Mouse (Mus musculus): ENCODE results near the gene Eif4g1. TPM values are rescaled to one million over a fixed set of nuclear protein-coding genes. Genes with fewer than 3 reads are reported as not detected.

Gene Eif4g1
- total and polyA plus RNA-seq, 3 experiments: 403 to 519 (median 473) TPM

DNA sequence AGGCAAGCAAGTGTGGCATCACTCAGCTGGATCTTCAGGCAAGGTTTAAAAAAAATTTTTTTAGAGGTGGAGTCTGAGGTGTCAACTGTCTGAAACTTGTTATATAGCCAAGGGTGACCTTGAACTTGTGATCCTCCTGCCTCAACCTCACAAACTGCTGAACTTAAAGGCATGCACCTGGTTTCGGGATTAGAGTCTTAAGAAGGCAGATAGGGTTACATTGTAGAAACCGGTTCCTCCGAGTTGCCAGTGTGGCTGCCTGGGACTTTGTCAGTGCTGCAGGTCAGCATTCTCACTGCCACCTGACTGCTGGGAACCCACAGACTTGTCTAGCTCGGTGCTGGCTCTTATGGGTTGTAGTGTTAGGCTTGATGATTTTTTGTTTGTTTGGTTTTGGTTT, 55.1 kb downstream of the Eif4g1 start:
- Histone ChIP-seq H3K27me3 (replicated peaks) (peaks cover 3% of the 10 kb centered on the region), H3K4me1 (ENCODE audit: control insufficient read depth in 1 of 2, insufficient read depth in 2 of 2) (peaks cover 0 to 10% of the 10 kb centered on the region in 2 experiments; a peak in 2 of 4 replicates), H3K79me2 (replicated peaks; ENCODE audit: control insufficient read depth, extremely low read depth, insufficient read depth, poor library complexity, severe bottlenecking) (peaks cover 7% of the 10 kb centered on the region), H3K27ac (ENCODE audit: insufficient read depth, low read depth) (no peak overlapping the region), H3K9ac (ENCODE audit: insufficient read depth, low read depth) (no peak overlapping the region), H3K4me2 (ENCODE audit: insufficient read depth, low read depth, poor library complexity, severe bottlenecking) (no peak overlapping the region), H3K9me3 (replicated peaks; ENCODE audit: low read length) (no peaks in the 10 kb centered on the region), H3K4me3 (replicated peaks in 1 of 3; ENCODE audit: low read depth in 2 of 3, low read length in 2 of 3, poor library complexity in 1 of 3) (no peak overlapping the region), H3K36me3 (replicated peaks in 1 of 2; ENCODE audit: control insufficient read depth in 1 of 2, insufficient read depth in 1 of 2, low read length in 1 of 2) (peaks cover 23 to 39% of the 10 kb centered on the region in 2 experiments)
- TF ChIP-seq ZMIZ1 (IDR thresholded peaks at IDR 0.05; ENCODE audit: low read depth, low read length): no peak
- TF ChIP-seq TCF12 (IDR thresholded peaks at IDR 0.05; ENCODE audit: low read depth, low read length): no peak
- no peak for TF ChIP-seq CTCF (conservative IDR thresholded peaks at IDR 0.05 in 1 of 2, IDR thresholded peaks at IDR 0.05 in 1 of 2; ENCODE audit: low read depth in 2 of 2, low read length in 2 of 2)
- no peak for TF ChIP-seq USF1 (IDR thresholded peaks at IDR 0.05; ENCODE audit: low read depth, low read length)
- TF ChIP-seq MAZ (IDR thresholded peaks at IDR 0.05; ENCODE audit: low read depth, low read length): no peak
- no peak for TF ChIP-seq POLR2A (IDR thresholded peaks at IDR 0.05; ENCODE audit: low read depth, low read length)
- no peak for TF ChIP-seq SMC3 (IDR thresholded peaks at IDR 0.05; ENCODE audit: low read depth, low read length)
- TF ChIP-seq BHLHE40 (IDR thresholded peaks at IDR 0.05; ENCODE audit: low read depth, low read length): no peak
- TF ChIP-seq ELF1 (IDR thresholded peaks at IDR 0.05; ENCODE audit: low read depth, low read length): no peak
- TF ChIP-seq IRF4 (IDR thresholded peaks at IDR 0.05; ENCODE audit: low read depth, low read length): no peak
- no peak for TF ChIP-seq MAX (IDR thresholded peaks at IDR 0.05; ENCODE audit: low read length)
- no peak for TF ChIP-seq MAFK (IDR thresholded peaks at IDR 0.05; ENCODE audit: insufficient replicate concordance, low read length)
- TF ChIP-seq MEF2A (IDR thresholded peaks at IDR 0.05; ENCODE audit: borderline replicate concordance, low read depth, low read length): no peak
- no peak for TF ChIP-seq ETS1 (conservative IDR thresholded peaks at IDR 0.05; ENCODE audit: low read depth, low read length)
- no peak for TF ChIP-seq HCFC1 (IDR thresholded peaks at IDR 0.05; ENCODE audit: low read depth, low read length)
- no peak for TF ChIP-seq JUND (conservative IDR thresholded peaks at IDR 0.05; ENCODE audit: low read depth, low read length)
- no peak for TF ChIP-seq MYC (IDR thresholded peaks at IDR 0.05; ENCODE audit: low read depth, low read length)
- TF ChIP-seq KAT2A (IDR thresholded peaks at IDR 0.05; ENCODE audit: insufficient replicate concordance, low read length): no peak
- in situ Hi-C loops (cut with MboI; ENCODE audit: low pct_ligation_motif_present, low pct_unique_long_range_greater_than_20kb, low sequenced_read_pairs): loop anchor here (10.0 kb wide), 1 partner anchor 462 kb away; no protein-coding TSS in a partner anchor
- no peak for DNase-seq (ENCODE audit: extremely low read depth)
- dilution Hi-C loops (cut with MboI; ENCODE audit: extremely low pct_ligation_motif_present, extremely low pct_unique_long_range_greater_than_20kb, low sequenced_read_pairs): no loop called here

DNA sequence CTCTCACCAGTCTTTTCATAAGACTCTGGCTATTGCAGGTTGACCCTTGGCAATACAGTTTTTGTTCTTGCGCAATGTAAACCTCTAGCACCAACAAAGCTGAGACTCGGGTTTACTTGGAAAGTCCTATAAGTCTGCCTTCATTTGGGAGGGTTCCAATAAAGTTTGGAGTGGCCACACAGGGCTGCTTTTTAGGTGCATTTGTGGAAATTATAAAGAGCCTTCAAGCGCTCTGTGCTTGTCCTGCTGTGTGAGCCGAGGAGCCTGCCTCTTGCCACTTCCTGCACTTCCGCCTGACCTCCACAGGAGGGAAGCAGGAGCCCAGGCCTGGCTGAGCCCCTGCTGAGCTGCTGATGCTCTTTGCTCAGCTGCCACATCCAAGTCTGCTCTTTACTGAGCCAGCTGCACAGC, 56.2 kb downstream of the Eif4g1 start:
- Histone ChIP-seq H3K9me3 (replicated peaks; ENCODE audit: low read length) (no peaks in the 10 kb centered on the region), H3K27me3 (replicated peaks) (peaks cover 9% of the 10 kb centered on the region), H3K27ac (ENCODE audit: insufficient read depth, low read depth) (no peak overlapping the region), H3K4me2 (ENCODE audit: insufficient read depth, low read depth, poor library complexity, severe bottlenecking) (no peak overlapping the region), H3K36me3 (replicated peaks in 1 of 2; ENCODE audit: control insufficient read depth in 1 of 2, insufficient read depth in 1 of 2, low read length in 1 of 2) (peaks cover 23 to 39% of the 10 kb centered on the region in 2 experiments), H3K4me3 (replicated peaks in 1 of 3; ENCODE audit: low read depth in 2 of 3, low read length in 2 of 3, poor library complexity in 1 of 3) (no peak overlapping the region), H3K4me1 (ENCODE audit: control insufficient read depth in 1 of 2, insufficient read depth in 2 of 2) (peaks cover 0 to 4% of the 10 kb centered on the region in 2 experiments; a peak in 1 of 4 replicates), H3K9ac (ENCODE audit: insufficient read depth, low read depth) (no peak overlapping the region), H3K79me2 (replicated peaks; ENCODE audit: control insufficient read depth, extremely low read depth, insufficient read depth, poor library complexity, severe bottlenecking) (no peaks in the 10 kb centered on the region)
- peak; percentile 63 for DNase-seq (ENCODE audit: extremely low read depth)
- dilution Hi-C loops (cut with MboI; ENCODE audit: extremely low pct_ligation_motif_present, extremely low pct_unique_long_range_greater_than_20kb, low sequenced_read_pairs) (no loop called here), in situ Hi-C loops (cut with MboI; ENCODE audit: low pct_ligation_motif_present, low pct_unique_long_range_greater_than_20kb, low sequenced_read_pairs) (loop anchor here (10.0 kb wide), 1 partner anchor 460 kb away; no protein-coding TSS in a partner anchor)
- TF ChIP-seq ELF1 (IDR thresholded peaks at IDR 0.05; ENCODE audit: low read depth, low read length): peak; percentile 62
- peak; percentile 76 for TF ChIP-seq SMC3 (IDR thresholded peaks at IDR 0.05; ENCODE audit: low read depth, low read length)
- TF ChIP-seq ZC3H11A (IDR thresholded peaks at IDR 0.05; ENCODE audit: low read depth, low read length): peak; percentile 53; the same call in 1 of the 2 replicates
- peak; percentile 15 to 83; a peak in 3 of 4 replicates for TF ChIP-seq CTCF (conservative IDR thresholded peaks at IDR 0.05 in 1 of 2, IDR thresholded peaks at IDR 0.05 in 1 of 2; ENCODE audit: low read depth in 2 of 2, low read length in 2 of 2)
- TF ChIP-seq RAD21 (IDR thresholded peaks at IDR 0.05; ENCODE audit: low read depth, low read length): peak; percentile 84
- TF ChIP-seq JUND (conservative IDR thresholded peaks at IDR 0.05; ENCODE audit: low read depth, low read length): no peak
- no peak for TF ChIP-seq ETS1 (conservative IDR thresholded peaks at IDR 0.05; ENCODE audit: low read depth, low read length)

Data from CH12.LX (cell line).